Mouse (Mus musculus): ENCODE measurements at regions not wholly inside any gene's neighbourhood (a gene's known extent, or its start where the extent isn't known, plus 50 kb on each side); places are given as distances from the start of the nearest gene placed in this dataset.

DNA sequence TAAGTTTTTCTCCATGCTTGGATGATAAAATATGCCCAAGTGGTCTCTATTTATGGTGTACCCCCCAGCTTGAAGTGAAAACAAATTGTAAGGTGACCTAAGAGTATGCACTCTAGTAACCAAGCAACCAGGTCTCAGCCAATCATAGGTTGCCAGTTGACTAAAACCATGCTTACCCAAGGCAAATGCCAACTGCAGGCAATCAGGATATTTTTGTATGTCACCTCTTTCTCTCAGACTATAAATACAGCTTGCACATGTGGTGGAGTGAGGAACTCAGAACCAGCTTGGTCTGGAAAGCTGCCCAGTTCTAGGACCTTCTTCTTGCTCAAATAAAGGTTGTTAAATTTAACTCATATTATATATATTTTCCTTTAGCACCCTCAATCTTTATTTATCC, 476.0 kb upstream of the Gm26657 start:
- Histone ChIP-seq H3K27me3 (replicated peaks; ENCODE audit: control insufficient read depth, insufficient read depth, low read length) (no peaks in the 10 kb centered on the region), H3K9me3 (ENCODE audit: control insufficient read depth, low read length) (no peaks in the 10 kb centered on the region), H3K4me2 (ENCODE audit: low read depth, low read length) (no peak overlapping the region), H3K27ac (replicated peaks; ENCODE audit: low read depth, low read length) (no peak overlapping the region), H3K9ac (ENCODE audit: low read depth, low read length) (no peak overlapping the region), H3K4me3 (ENCODE audit: low read depth, low read length) (no peak overlapping the region), H3K4me1 (ENCODE audit: control insufficient read depth, insufficient read depth, low read length) (peaks cover 7% of the 10 kb centered on the region; the same call in 1 of the 2 replicates), H3K36me3 (ENCODE audit: control insufficient read depth, insufficient read depth, low read length) (no peaks in the 10 kb centered on the region)
- DNase-seq (ENCODE audit: low spot score) = peak; percentile 48
- no peak for ATAC-seq (ENCODE audit: low read depth)

DNA sequence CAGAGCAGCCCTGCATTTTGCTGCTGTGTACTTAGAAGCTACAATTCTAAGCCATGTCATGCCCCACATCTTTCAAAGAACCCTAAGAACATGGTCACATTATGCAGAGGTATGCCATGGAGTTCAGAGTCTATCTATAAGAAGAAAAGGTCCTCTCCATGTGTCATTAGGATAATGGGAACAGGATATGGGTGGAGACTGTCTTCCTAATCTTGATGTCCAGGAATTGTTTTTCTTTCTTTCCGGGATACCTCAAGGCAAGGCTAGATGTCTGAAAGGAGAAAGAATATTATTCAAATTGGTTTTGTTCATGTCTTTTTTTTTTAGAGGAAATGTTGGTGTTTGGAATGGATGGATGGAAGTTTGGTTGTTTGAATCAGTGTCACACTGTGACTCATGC, 477.3 kb upstream of the Gm26657 start:
- 54% methylated on average over 1 of the region's 1 CpGs for WGBS
- DNase-seq (ENCODE audit: low spot score) = no peak
- ATAC-seq (ENCODE audit: low read depth) = no peak
- Histone ChIP-seq H3K27me3 (replicated peaks; ENCODE audit: control insufficient read depth, insufficient read depth, low read length) (no peaks in the 10 kb centered on the region), H3K4me1 (ENCODE audit: control insufficient read depth, insufficient read depth, low read length) (peaks cover 7% of the 10 kb centered on the region; the same call in 1 of the 2 replicates), H3K9me3 (ENCODE audit: control insufficient read depth, low read length) (no peaks in the 10 kb centered on the region), H3K4me2 (ENCODE audit: low read depth, low read length) (no peak overlapping the region), H3K9ac (ENCODE audit: low read depth, low read length) (no peak overlapping the region), H3K4me3 (ENCODE audit: low read depth, low read length) (no peak overlapping the region), H3K27ac (replicated peaks; ENCODE audit: low read depth, low read length) (no peak overlapping the region), H3K36me3 (ENCODE audit: control insufficient read depth, insufficient read depth, low read length) (no peaks in the 10 kb centered on the region)

DNA sequence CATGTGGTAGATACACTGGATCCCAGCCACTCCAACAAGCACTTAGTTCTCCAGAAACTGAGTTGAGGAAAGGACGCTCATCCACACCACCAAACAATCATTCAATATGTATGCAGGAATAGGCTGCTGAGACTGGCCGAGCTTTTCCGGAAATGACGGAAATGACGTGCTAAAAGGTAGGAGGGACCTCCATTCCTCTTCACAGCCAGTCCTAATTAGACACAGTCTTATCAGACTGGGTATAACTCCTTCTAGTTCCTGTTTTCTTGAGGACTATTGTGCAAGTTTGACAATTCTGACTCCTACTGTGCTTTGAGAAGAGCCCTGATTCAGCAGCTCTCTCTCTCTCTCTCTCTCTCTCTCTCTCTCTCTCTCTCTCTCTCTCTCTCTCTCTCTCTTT, 477.9 kb upstream of the Gm26657 start:
- H3K4me1 ChIP-seq (ENCODE audit: control insufficient read depth, insufficient read depth, low read length) = peaks cover 7% of the 10 kb centered on the region; the same call in 1 of the 2 replicates
- ATAC-seq (ENCODE audit: low read depth) = no peak
- H3K36me3 ChIP-seq (ENCODE audit: control insufficient read depth, insufficient read depth, low read length) = no peaks in the 10 kb centered on the region
- no peaks in the 10 kb centered on the region for H3K9me3 ChIP-seq (ENCODE audit: control insufficient read depth, low read length)
- 76% methylated on average over 5 of the region's 5 CpGs for WGBS
- no peak overlapping the region for H3K9ac ChIP-seq (ENCODE audit: low read depth, low read length)
- H3K27me3 ChIP-seq (replicated peaks; ENCODE audit: control insufficient read depth, insufficient read depth, low read length) = no peaks in the 10 kb centered on the region
- no peak overlapping the region for H3K4me2 ChIP-seq (ENCODE audit: low read depth, low read length)
- no peak overlapping the region for H3K4me3 ChIP-seq (ENCODE audit: low read depth, low read length)
- DNase-seq (ENCODE audit: low spot score) = no peak
- H3K27ac ChIP-seq (replicated peaks; ENCODE audit: low read depth, low read length) = no peak overlapping the region

DNA sequence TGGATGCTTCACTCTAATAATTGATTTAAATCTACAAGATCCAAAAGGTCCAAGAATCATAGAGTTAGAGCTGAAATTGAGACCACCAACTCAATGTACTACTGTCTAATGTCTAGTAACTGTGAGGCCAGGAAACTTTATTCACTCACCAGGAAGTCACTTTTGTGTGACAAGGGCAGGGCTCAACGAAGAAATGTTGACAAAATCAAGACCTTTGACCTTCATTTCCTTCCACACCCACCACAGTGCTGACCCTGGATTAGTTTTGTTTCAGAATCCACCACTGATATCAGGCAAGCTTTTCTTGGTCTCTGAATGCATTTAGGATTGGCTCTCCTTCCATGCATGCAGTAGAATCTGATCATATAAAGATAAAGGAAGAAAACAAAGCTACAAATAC, 487.5 kb upstream of the Gm26657 start:
- H3K9me3 ChIP-seq (ENCODE audit: control insufficient read depth, low read length) = no peaks in the 10 kb centered on the region
- no peak for DNase-seq (ENCODE audit: low spot score)
- WGBS = 27% methylated on average over 1 of the region's 1 CpGs

DNA sequence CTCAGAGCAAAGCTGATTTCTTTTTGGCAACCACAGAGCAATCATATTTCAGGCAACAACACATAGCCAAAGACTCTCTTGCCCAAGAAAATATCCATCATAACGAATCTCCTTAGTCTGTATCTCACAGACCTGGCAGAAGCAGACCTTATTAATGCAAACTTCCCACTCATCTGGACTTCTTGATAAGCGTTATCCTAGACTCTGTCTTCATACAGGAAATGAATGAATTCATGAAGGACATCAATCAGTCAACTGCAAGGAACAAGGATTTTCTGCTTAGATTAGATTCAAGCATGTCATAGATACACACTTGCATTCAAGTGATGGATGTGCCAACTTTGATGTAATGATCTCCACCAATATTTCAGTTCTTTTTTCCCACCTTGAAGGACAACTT, 488.1 kb upstream of the Gm26657 start:
- ATAC-seq (ENCODE audit: low read depth) = no peak
- no peak overlapping the region for H3K4me3 ChIP-seq (ENCODE audit: low read depth, low read length)
- no peak overlapping the region for H3K4me2 ChIP-seq (ENCODE audit: low read depth, low read length)
- no peaks in the 10 kb centered on the region for H3K4me1 ChIP-seq (ENCODE audit: control insufficient read depth, insufficient read depth, low read length)
- 75% methylated on average over 2 of the region's 2 CpGs for WGBS
- H3K9me3 ChIP-seq (ENCODE audit: control insufficient read depth, low read length) = no peaks in the 10 kb centered on the region
- DNase-seq (ENCODE audit: low spot score) = no peak
- H3K9ac ChIP-seq (ENCODE audit: low read depth, low read length) = no peak overlapping the region
- H3K27ac ChIP-seq (replicated peaks; ENCODE audit: low read depth, low read length) = no peak overlapping the region
- H3K36me3 ChIP-seq (ENCODE audit: control insufficient read depth, insufficient read depth, low read length) = no peaks in the 10 kb centered on the region
- H3K27me3 ChIP-seq (replicated peaks; ENCODE audit: control insufficient read depth, insufficient read depth, low read length) = no peaks in the 10 kb centered on the region

More for the DNA sequence above, 487.5 kb upstream of the Gm26657 start:
- H3K9ac ChIP-seq (ENCODE audit: low read depth, low read length) = no peak overlapping the region
- no peak overlapping the region for H3K4me3 ChIP-seq (ENCODE audit: low read depth, low read length)
- no peak overlapping the region for H3K27ac ChIP-seq (replicated peaks; ENCODE audit: low read depth, low read length)
- no peaks in the 10 kb centered on the region for H3K27me3 ChIP-seq (replicated peaks; ENCODE audit: control insufficient read depth, insufficient read depth, low read length)
- H3K36me3 ChIP-seq (ENCODE audit: control insufficient read depth, insufficient read depth, low read length) = no peaks in the 10 kb centered on the region
- H3K4me2 ChIP-seq (ENCODE audit: low read depth, low read length) = no peak overlapping the region
- ATAC-seq (ENCODE audit: low read depth) = no peak
- no peaks in the 10 kb centered on the region for H3K4me1 ChIP-seq (ENCODE audit: control insufficient read depth, insufficient read depth, low read length)

DNA sequence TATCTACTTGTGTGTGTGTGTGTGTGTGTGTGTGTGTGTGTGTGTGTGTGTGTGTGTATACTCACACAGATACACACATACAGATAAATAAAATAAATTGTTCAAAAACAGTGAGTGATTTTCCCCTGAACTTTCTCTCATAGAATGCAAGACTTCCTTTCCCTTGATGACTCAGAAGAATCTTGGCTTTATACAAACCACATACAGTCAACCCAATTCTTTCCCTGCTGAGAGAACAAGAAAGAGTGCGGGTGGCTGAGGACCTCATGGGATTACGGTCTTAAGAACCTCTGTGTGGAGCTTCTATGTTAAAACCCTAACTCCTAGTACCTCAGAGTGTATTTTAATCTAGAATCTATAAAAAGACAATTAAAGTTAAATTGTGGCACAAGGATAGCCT, 489.3 kb upstream of the Gm26657 start:
- H3K4me3 ChIP-seq (ENCODE audit: low read depth, low read length) = no peak overlapping the region
- no peak overlapping the region for H3K9ac ChIP-seq (ENCODE audit: low read depth, low read length)
- ATAC-seq (ENCODE audit: low read depth) (no peak), DNase-seq (ENCODE audit: low spot score) (no peak)
- no peaks in the 10 kb centered on the region for H3K9me3 ChIP-seq (ENCODE audit: control insufficient read depth, low read length)
- H3K36me3 ChIP-seq (ENCODE audit: control insufficient read depth, insufficient read depth, low read length) = no peaks in the 10 kb centered on the region
- no peaks in the 10 kb centered on the region for H3K4me1 ChIP-seq (ENCODE audit: control insufficient read depth, insufficient read depth, low read length)
- no peak overlapping the region for H3K27ac ChIP-seq (replicated peaks; ENCODE audit: low read depth, low read length)
- H3K27me3 ChIP-seq (replicated peaks; ENCODE audit: control insufficient read depth, insufficient read depth, low read length) = no peaks in the 10 kb centered on the region
- no peak overlapping the region for H3K4me2 ChIP-seq (ENCODE audit: low read depth, low read length)
- 90% methylated on average over 2 of the region's 2 CpGs for WGBS

GRCm38 (mm10) chr4:56243863-56244262, 496.0 kb upstream of the Gm26657 start:
- H3K4me2 ChIP-seq (ENCODE audit: low read depth, low read length) = no peak overlapping the region
- H3K27me3 ChIP-seq (replicated peaks; ENCODE audit: control insufficient read depth, insufficient read depth, low read length) = no peaks in the 10 kb centered on the region
- DNase-seq (ENCODE audit: low spot score) (peak; percentile 61), ATAC-seq (ENCODE audit: low read depth) (no peak)
- no peak overlapping the region for H3K4me3 ChIP-seq (ENCODE audit: low read depth, low read length)
- H3K27ac ChIP-seq (replicated peaks; ENCODE audit: low read depth, low read length) = no peak overlapping the region
- no peaks in the 10 kb centered on the region for H3K9me3 ChIP-seq (ENCODE audit: control insufficient read depth, low read length)
- H3K9ac ChIP-seq (ENCODE audit: low read depth, low read length) = no peak overlapping the region
- WGBS = 41% methylated on average over 6 of the region's 6 CpGs
- H3K36me3 ChIP-seq (ENCODE audit: control insufficient read depth, insufficient read depth, low read length) = no peaks in the 10 kb centered on the region
- no peaks in the 10 kb centered on the region for H3K4me1 ChIP-seq (ENCODE audit: control insufficient read depth, insufficient read depth, low read length)

- Histone ChIP-seq H3K4me3 (ENCODE audit: low read depth, low read length) (no peak overlapping the region), H3K4me1 (ENCODE audit: control insufficient read depth, insufficient read depth, low read length) (peaks cover 7% of the 10 kb centered on the region), H3K27ac (replicated peaks; ENCODE audit: low read depth, low read length) (0 out of 2 replicates have a peak overlapping the region, but pooled peaks have one; percentile 33), H3K9me3 (ENCODE audit: control insufficient read depth, low read length) (no peaks in the 10 kb centered on the region), H3K27me3 (replicated peaks; ENCODE audit: control insufficient read depth, insufficient read depth, low read length) (no peaks in the 10 kb centered on the region), H3K4me2 (ENCODE audit: low read depth, low read length) (no peak overlapping the region), H3K36me3 (ENCODE audit: control insufficient read depth, insufficient read depth, low read length) (no peaks in the 10 kb centered on the region), H3K9ac (ENCODE audit: low read depth, low read length) (no peak overlapping the region)
- WGBS = 41% methylated on average over 4 of the region's 4 CpGs
- ATAC-seq (ENCODE audit: low read depth) = no peak
- DNase-seq (ENCODE audit: low spot score) = peak; percentile 55
These were observed 501.1 kb upstream of the Gm26657 start for GRCm38 (mm10) chr4:56238496-56239488.

GRCm38 (mm10) chr4:56231414-56231813, 508.5 kb upstream of the Gm26657 start:
- Histone ChIP-seq H3K27me3 (replicated peaks; ENCODE audit: control insufficient read depth, insufficient read depth, low read length) (no peaks in the 10 kb centered on the region), H3K9ac (ENCODE audit: low read depth, low read length) (no peak overlapping the region), H3K27ac (replicated peaks; ENCODE audit: low read depth, low read length) (no peak overlapping the region), H3K4me3 (ENCODE audit: low read depth, low read length) (no peak overlapping the region), H3K4me2 (ENCODE audit: low read depth, low read length) (no peak overlapping the region), H3K4me1 (ENCODE audit: control insufficient read depth, insufficient read depth, low read length) (no peaks in the 10 kb centered on the region), H3K36me3 (ENCODE audit: control insufficient read depth, insufficient read depth, low read length) (no peaks in the 10 kb centered on the region), H3K9me3 (ENCODE audit: control insufficient read depth, low read length) (no peaks in the 10 kb centered on the region)
- ATAC-seq (ENCODE audit: low read depth) (no peak), DNase-seq (ENCODE audit: low spot score) (no peak)
- 78% methylated on average over 7 of the region's 7 CpGs for whole genome bisulfite sequencing
